Mouse (Mus musculus) ES-Bruce4 (cell line): Measurements from ENCODE around the gene Capn12. TPM values are rescaled to one million over a fixed set of nuclear protein-coding genes. Genes with fewer than 3 reads are reported as not detected.

ENCODE experiments used
- H3K27ac ChIP-seq: 2 replicates; pipeline ENCODE4 v1.5.1; 2012; ENCODE audit warnings: low read length, inconsistent platforms; ENCODE audit not compliant: insufficient read depth
- H3K27me3 ChIP-seq: 2 replicates; pipeline ENCODE4 v1.6.1; 2012; ENCODE audit warnings: mild to moderate bottlenecking, low read length, inconsistent platforms; ENCODE audit not compliant: control insufficient read depth, poor library complexity, insufficient read depth, severe bottlenecking
- H3K36me3 ChIP-seq: 2 replicates; pipeline ENCODE4 v1.6.1; 2012; ENCODE audit warnings: inconsistent platforms, mild to moderate bottlenecking, low read length, moderate library complexity; ENCODE audit not compliant: control insufficient read depth, poor library complexity, insufficient read depth, severe bottlenecking
- H3K4me1 ChIP-seq: one replicate; pipeline ENCODE4 v1.8.1; 2011; ENCODE audit warnings: low read length; ENCODE audit not compliant: control insufficient read depth, insufficient read depth
- H3K4me3 ChIP-seq: 2 replicates; pipeline ENCODE4 v1.5.1; 2011; ENCODE audit warnings: low read depth, mild to moderate bottlenecking, low read length
- H3K9ac ChIP-seq: 2 replicates; pipeline ENCODE4 v1.6.1; 2012; ENCODE audit warnings: low read depth, mild to moderate bottlenecking, inconsistent platforms; ENCODE audit not compliant: poor library complexity, severe bottlenecking
- H3K9me3 ChIP-seq: replicated peaks from 2 replicates; pipeline ENCODE4 v1.6.1; 2012; ENCODE audit warnings: mild to moderate bottlenecking, low read length, inconsistent platforms; ENCODE audit not compliant: control insufficient read depth, poor library complexity, insufficient read depth, severe bottlenecking
- CTCF ChIP-seq: IDR thresholded peaks from one replicate; pipeline ENCODE4 v1.8.1; 2011; ENCODE audit warnings: low read depth, low read length
- EP300 ChIP-seq: IDR thresholded peaks from 2 replicates; pipeline ENCODE4 v1.6.1; 2011; ENCODE audit warnings: low read depth, low read length; ENCODE audit not compliant: insufficient read depth
- POLR2A ChIP-seq: IDR thresholded peaks from one replicate; pipeline ENCODE4 v1.8.1; 2011; ENCODE audit warnings: low read length; ENCODE audit not compliant: insufficient read depth
- polyA plus RNA-seq: library from polyadenylated mRNA; stranded (reverse); fragments of >200 nt; gene quantifications from 2 replicates; pipeline ENCODE4 v1.2.4, GENCODE M21; 2011; ENCODE audit warnings: low read depth; ENCODE audit not compliant: missing spikeins, insufficient read depth, insufficient read length

Capn12 gene
- polyA plus RNA-seq, 1 experiment = 0.33 TPM

- TF ChIP-seq EP300 (no peak), CTCF (no peak)
- H3K9me3 ChIP-seq = no peaks in the 10 kb centered on the region
- H3K27ac ChIP-seq = no peak overlapping the region
- no peak overlapping the region for H3K4me3 ChIP-seq
- H3K9ac ChIP-seq = no peak overlapping the region
- H3K27me3 ChIP-seq = no peaks in the 10 kb centered on the region
- H3K36me3 ChIP-seq = peaks cover 81% of the 10 kb centered on the region
- no peaks in the 10 kb centered on the region for H3K4me1 ChIP-seq
Observed at GRCm38 (mm10) chr7:28899972-28900371, 18.8 kb downstream of the Capn12 start.

- Histone ChIP-seq H3K4me3 (no peak overlapping the region), H3K9ac (no peak overlapping the region), H3K27me3 (no peaks in the 10 kb centered on the region), H3K36me3 (peaks cover 84% of the 10 kb centered on the region), H3K4me1 (no peaks in the 10 kb centered on the region), H3K9me3 (no peaks in the 10 kb centered on the region), H3K27ac (no peak overlapping the region)
- TF ChIP-seq CTCF (no peak), EP300 (no peak)
Observed at GRCm38 (mm10) chr7:28901311-28902125, 20.3 kb downstream of the Capn12 start.

- TF ChIP-seq EP300 (no peak), POLR2A (no peak)
- Histone ChIP-seq H3K9ac (no peak overlapping the region), H3K27ac (no peak overlapping the region), H3K27me3 (no peaks in the 10 kb centered on the region), H3K4me1 (no peaks in the 10 kb centered on the region), H3K4me3 (no peak overlapping the region), H3K9me3 (no peaks in the 10 kb centered on the region), H3K36me3 (peaks cover 84% of the 10 kb centered on the region)
Observed at GRCm38 (mm10) chr7:28902180-28902579, 21.0 kb downstream of the Capn12 start.

GRCm38 (mm10) chr7:28902809-28903208 lies 21.6 kb downstream of the Capn12 start:
- H3K4me3 ChIP-seq = no peak overlapping the region
- no peaks in the 10 kb centered on the region for H3K27me3 ChIP-seq
- TF ChIP-seq CTCF = no peak
- TF ChIP-seq POLR2A = no peak
- no peak for TF ChIP-seq EP300
- peaks cover 85% of the 10 kb centered on the region for H3K36me3 ChIP-seq
- H3K9ac ChIP-seq = no peak overlapping the region
- no peaks in the 10 kb centered on the region for H3K9me3 ChIP-seq
- no peaks in the 10 kb centered on the region for H3K4me1 ChIP-seq
- no peak overlapping the region for H3K27ac ChIP-seq

- Histone ChIP-seq H3K4me3 (no peak overlapping the region), H3K9ac (no peak overlapping the region), H3K27ac (no peak overlapping the region), H3K36me3 (peaks cover 85% of the 10 kb centered on the region), H3K9me3 (no peaks in the 10 kb centered on the region), H3K27me3 (no peaks in the 10 kb centered on the region), H3K4me1 (no peaks in the 10 kb centered on the region)
- TF ChIP-seq EP300 (no peak), CTCF (no peak), POLR2A (no peak)
Observed at GRCm38 (mm10) chr7:28903778-28904177, 22.6 kb downstream of the Capn12 start.

GRCm38 (mm10) chr7:28907195-28907594 lies 26.0 kb downstream of the Capn12 start:
- H3K4me1 ChIP-seq = no peaks in the 10 kb centered on the region
- no peak for TF ChIP-seq CTCF
- TF ChIP-seq POLR2A = no peak
- no peak for TF ChIP-seq EP300
- no peaks in the 10 kb centered on the region for H3K27me3 ChIP-seq
- peaks cover 86% of the 10 kb centered on the region for H3K36me3 ChIP-seq
- no peak overlapping the region for H3K4me3 ChIP-seq
- H3K9ac ChIP-seq = no peak overlapping the region
- H3K9me3 ChIP-seq = no peaks in the 10 kb centered on the region
- H3K27ac ChIP-seq = no peak overlapping the region
